In the genomic region with DNA sequence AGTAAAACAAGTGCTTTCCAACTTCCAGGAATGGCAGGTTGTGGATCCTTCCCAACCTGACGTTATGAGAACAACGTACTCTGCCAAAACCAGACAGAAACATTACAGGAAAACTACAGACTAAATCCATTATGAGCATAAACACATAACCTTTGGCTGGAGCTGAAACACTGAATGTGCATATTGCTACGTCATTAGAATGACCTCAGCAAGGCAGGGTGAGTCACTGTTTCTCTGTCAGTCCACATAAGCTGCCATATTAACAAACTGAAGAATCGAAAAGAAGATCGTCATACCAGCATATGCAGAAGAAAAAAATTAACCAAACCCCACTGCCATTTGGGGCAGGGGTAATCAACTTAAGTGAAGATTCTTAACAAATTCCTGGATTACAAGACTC, we compare ENCODE assay signal across 26 mouse cellular contexts.
"Had no signal": no experiment of that assay in that cellular context is flagged by ENCODE, and none has a peak within 500 bp of the region (broad histone marks: within the 10 kb centered on the region; RNA-seq: fewer than 3 reads in every experiment).

No protein-coding gene starts in this region.

- H3K27me3 ChIP-seq: heart, embryonic 12.5 days; hindbrain, embryonic 13.5 days; hindbrain, embryonic 15.5 days; kidney, embryonic 15.5 days; limb, embryonic 13.5 days; limb, embryonic 15.5 days; liver, embryonic 12.5 days had no signal

- H3K4me3 ChIP-seq: gastrocnemius, adult 2 months; heart, embryonic 10.5 days; heart, embryonic 12.5 days; hindbrain, embryonic 10.5 days; hindbrain, embryonic 13.5 days; hindbrain, embryonic 15.5 days; kidney, embryonic 15.5 days; limb, embryonic 13.5 days; limb, embryonic 15.5 days; liver, embryonic 12.5 days had no signal

- H3K27ac ChIP-seq: gastrocnemius, adult 2 months; heart, embryonic 10.5 days; hindbrain, embryonic 10.5 days; hindbrain, embryonic 13.5 days; hindbrain, embryonic 15.5 days; hindbrain, postnatal 0 days; kidney, embryonic 15.5 days; kidney, postnatal 0 days; limb, embryonic 13.5 days; limb, embryonic 15.5 days; liver, embryonic 12.5 days; liver, embryonic 14.5 days had no signal

- H3K9me3 ChIP-seq: heart, embryonic 10.5 days; heart, embryonic 12.5 days; hindbrain, embryonic 10.5 days; hindbrain, embryonic 13.5 days; hindbrain, embryonic 15.5 days; kidney, embryonic 15.5 days; limb, embryonic 13.5 days; limb, embryonic 15.5 days; liver, embryonic 12.5 days had no signal

- H3K4me1 ChIP-seq: heart, embryonic 10.5 days; hindbrain, embryonic 10.5 days; hindbrain, embryonic 15.5 days; kidney, embryonic 15.5 days had no signal

- ATAC-seq: hindbrain, postnatal 0 days; intestine, embryonic 16.5 days; liver, embryonic 12.5 days had no signal

- H3K4me2 ChIP-seq: heart, embryonic 12.5 days; hindbrain, embryonic 13.5 days; hindbrain, embryonic 15.5 days; kidney, embryonic 15.5 days; limb, embryonic 13.5 days; limb, embryonic 15.5 days; liver, embryonic 12.5 days had no signal

- DNase-seq: gastrocnemius, adult 2 months; gastrocnemius, postnatal 10 days; gastrocnemius, postnatal 25 days; heart, postnatal 10 days; heart, postnatal 4 days; kidney, adult 11 months; kidney, adult 2 months; kidney, adult 9 months; kidney, postnatal 14 days; kidney, postnatal 36 days; layer of hippocampus, adult 9-11 months; layer of hippocampus, postnatal 36 days; left cerebral cortex, postnatal 4 days had no signal

- H3K36me3 ChIP-seq: hindbrain, embryonic 15.5 days; limb, embryonic 15.5 days had no signal

- H3K9ac ChIP-seq: heart, embryonic 12.5 days; hindbrain, embryonic 13.5 days; hindbrain, embryonic 15.5 days; kidney, embryonic 15.5 days; limb, embryonic 13.5 days; limb, embryonic 15.5 days; liver, embryonic 12.5 days; liver, embryonic 14.5 days had no signal
